Mouse (Mus musculus) G1E (cell line): ENCODE results near the gene Iqub.

Source experiments
- CTCF ChIP-seq: IDR thresholded peaks from 2 replicates; pipeline ENCODE4 v1.5.1; 2012; ENCODE audit warnings: low read depth, low read length, inconsistent platforms, mixed read lengths
- GATA1 ChIP-seq: IDR thresholded peaks from 2 replicates; pipeline ENCODE4 v1.6.1; 2012; ENCODE audit warnings: borderline replicate concordance, low read length, inconsistent platforms, mixed read lengths

DNA sequence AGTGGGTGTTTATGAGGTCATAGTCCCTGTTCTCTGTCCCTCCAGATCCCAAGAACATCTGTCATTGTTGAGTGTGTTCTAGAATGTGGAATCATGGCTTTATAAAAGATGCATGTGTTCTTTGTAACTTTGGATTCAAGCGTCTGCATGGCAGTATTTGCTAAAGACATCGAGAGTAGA, 13.1 kb upstream of the Iqub start, which contains the start of gene Asb15:
- TF ChIP-seq GATA1 (no peak), CTCF (no peak)
